Mouse (Mus musculus) liver, embryonic 15.5 days (tissue): ENCODE measurements around the gene Flywch2. TPM values are rescaled to one million over a fixed set of nuclear protein-coding genes. Genes with fewer than 3 reads are reported as not detected.

Experiments
- ATAC-seq: fragments of 200-750 bp; cut with Nextera tagmentation; 2 replicates; pipeline ENCODE4 v1.8.0; 2017; ENCODE audit warnings: moderate number of reproducible peaks, mild to moderate bottlenecking, moderate library complexity; ENCODE audit not compliant: insufficient read depth
- H3K27ac ChIP-seq: fragments of 300-500 bp; sonication (generic); replicated peaks from 2 replicates; pipeline ENCODE4 v1.5.1; 2015; ENCODE audit warnings: mild to moderate bottlenecking, inconsistent platforms
- H3K27me3 ChIP-seq: fragments of 300-500 bp; sonication (generic); 2 replicates; pipeline ENCODE4 v1.6.1; 2015; ENCODE audit warnings: mild to moderate bottlenecking, inconsistent platforms
- H3K36me3 ChIP-seq: fragments of 300-500 bp; sonication (generic); replicated peaks from 2 replicates; pipeline ENCODE4 v1.6.1; 2015; ENCODE audit warnings: moderate library complexity, mild to moderate bottlenecking, inconsistent platforms
- H3K4me1 ChIP-seq: fragments of 300-500 bp; sonication (generic); replicated peaks from 2 replicates; pipeline ENCODE4 v1.6.1; 2015; ENCODE audit warnings: inconsistent platforms
- H3K4me2 ChIP-seq: fragments of 300-500 bp; sonication (generic); 2 replicates; pipeline ENCODE4 v1.6.1; 2015; ENCODE audit warnings: moderate library complexity, mild to moderate bottlenecking, inconsistent platforms
- H3K4me3 ChIP-seq: fragments of 300-500 bp; sonication (generic); replicated peaks from 2 replicates; pipeline ENCODE4 v1.5.1; 2015; ENCODE audit warnings: mild to moderate bottlenecking, inconsistent platforms
- H3K9ac ChIP-seq: fragments of 300-500 bp; sonication (generic); 2 replicates; pipeline ENCODE4 v1.6.1; 2015; ENCODE audit warnings: moderate library complexity, mild to moderate bottlenecking, inconsistent platforms
- H3K9me3 ChIP-seq: fragments of 300-500 bp; sonication (generic); replicated peaks from 2 replicates; pipeline ENCODE4 v1.6.1; 2016; ENCODE audit warnings: inconsistent platforms
- WGBS: fragments of 180-500 bp; shearing (Covaris S2); methylation state at CpG from one replicate; pipeline ENCODE4 v1.1.7; 2015; ENCODE audit warnings: mixed read lengths; ENCODE audit not compliant: insufficient replicate concordance; 5-methylcytosine and 5-hydroxymethylcytosine counted together
- polyA plus RNA-seq: library from polyadenylated mRNA; unstranded; fragments of >200 nt; fragmentation: Nextera tagmentation; extraction: Ambion mirVana; gene quantifications from 2 replicates; pipeline ENCODE4 v1.2.1, GENCODE M21; 2015

Flywch2 gene
- polyA plus RNA-seq, 1 experiment from 2014 or later, result 0.94 TPM

- no peak for ATAC-seq
- peaks cover 4% of the 10 kb centered on the region; the same call in 1 of the 2 replicates for H3K4me1 ChIP-seq
- H3K4me3 ChIP-seq, result no peak overlapping the region
- no peak overlapping the region for H3K27ac ChIP-seq
- no peaks in the 10 kb centered on the region for H3K27me3 ChIP-seq
- peaks cover 26% of the 10 kb centered on the region for H3K9me3 ChIP-seq
- WGBS, result 95% methylated on average over 8 of the region's 8 CpGs
- H3K4me2 ChIP-seq, result no peak overlapping the region
- H3K9ac ChIP-seq, result no peak overlapping the region
- peaks cover 100% of the 10 kb centered on the region for H3K36me3 ChIP-seq
Measured at GRCm38 (mm10) chr17:23818579-23818978, 32.7 kb upstream of the Flywch2 start.

GRCm38 (mm10) chr17:23815641-23816040 is 29.8 kb upstream of the Flywch2 start:
- Histone ChIP-seq H3K4me3 (no peak overlapping the region), H3K4me1 (peaks cover 3% of the 10 kb centered on the region; the same call in 1 of the 2 replicates), H3K27ac (no peak overlapping the region), H3K4me2 (no peak overlapping the region), H3K27me3 (no peaks in the 10 kb centered on the region), H3K36me3 (peaks cover 98% of the 10 kb centered on the region), H3K9ac (no peak overlapping the region), H3K9me3 (peaks cover 26% of the 10 kb centered on the region)
- ATAC-seq, result 0 out of 2 replicates have a peak, but pooled peaks have one; percentile 21
- WGBS, result 96% methylated on average over 16 of the region's 16 CpGs

- ATAC-seq, result no peak
- H3K27ac ChIP-seq, result no peak overlapping the region
- H3K9me3 ChIP-seq, result no peaks in the 10 kb centered on the region
- WGBS, result 87% methylated on average over 3 of the region's 3 CpGs
- H3K4me1 ChIP-seq, result peaks cover 36% of the 10 kb centered on the region
- no peaks in the 10 kb centered on the region for H3K27me3 ChIP-seq
- no peak overlapping the region for H3K9ac ChIP-seq
- H3K4me3 ChIP-seq, result no peak overlapping the region
- no peak overlapping the region for H3K4me2 ChIP-seq
- H3K36me3 ChIP-seq, result peaks cover 64% of the 10 kb centered on the region
Measured at GRCm38 (mm10) chr17:23807918-23808317, 22.0 kb upstream of the Flywch2 start.

- no peaks in the 10 kb centered on the region for H3K9me3 ChIP-seq
- H3K4me2 ChIP-seq, result peak overlapping the region; percentile 13; the same call in 1 of the 2 replicates
- ATAC-seq, result no peak
- no peak overlapping the region for H3K4me3 ChIP-seq
- no peak overlapping the region for H3K27ac ChIP-seq
- 79% methylated on average over 25 of the region's 25 CpGs for WGBS
- peaks cover 53% of the 10 kb centered on the region for H3K36me3 ChIP-seq
- H3K4me1 ChIP-seq, result peaks cover 38% of the 10 kb centered on the region
- no peak overlapping the region for H3K9ac ChIP-seq
- no peaks in the 10 kb centered on the region for H3K27me3 ChIP-seq
Measured at GRCm38 (mm10) chr17:23806867-23807266, 21.0 kb upstream of the Flywch2 start.

GRCm38 (mm10) chr17:23804426-23805085 is 18.7 kb upstream of the Flywch2 start:
- no peak for ATAC-seq
- Histone ChIP-seq H3K4me2 (peak overlapping the region; percentile 83), H3K4me1 (peaks cover 42% of the 10 kb centered on the region), H3K4me3 (peak overlapping the region; percentile 97), H3K9ac (peak overlapping the region; percentile 99), H3K36me3 (peaks cover 30% of the 10 kb centered on the region), H3K9me3 (no peaks in the 10 kb centered on the region), H3K27me3 (no peaks in the 10 kb centered on the region), H3K27ac (peak overlapping the region; percentile 96)
- WGBS, result under 1% methylated on average over 8 of the region's 8 CpGs

GRCm38 (mm10) chr17:23803366-23804041 is 17.6 kb upstream of the Flywch2 start:
- peaks cover 42% of the 10 kb centered on the region for H3K4me1 ChIP-seq
- peak overlapping the region; percentile 97 for H3K4me3 ChIP-seq
- peak overlapping the region; percentile 83 for H3K4me2 ChIP-seq
- H3K36me3 ChIP-seq, result peaks cover 19% of the 10 kb centered on the region
- ATAC-seq, result peak; percentile 73
- no peaks in the 10 kb centered on the region for H3K9me3 ChIP-seq
- H3K9ac ChIP-seq, result peak overlapping the region; percentile 99
- H3K27ac ChIP-seq, result peak overlapping the region; percentile 96
- under 1% methylated on average over 61 of the region's 83 CpGs for WGBS
- H3K27me3 ChIP-seq, result no peaks in the 10 kb centered on the region

- H3K4me3 ChIP-seq, result peak overlapping the region; percentile 97
- peak; percentile 98 for ATAC-seq
- peak overlapping the region; percentile 99 for H3K9ac ChIP-seq
- H3K36me3 ChIP-seq, result peaks cover 13% of the 10 kb centered on the region
- H3K27me3 ChIP-seq, result no peaks in the 10 kb centered on the region
- WGBS, result under 1% methylated on average over 60 of the region's 60 CpGs
- peak overlapping the region; percentile 96 for H3K27ac ChIP-seq
- H3K9me3 ChIP-seq, result no peaks in the 10 kb centered on the region
- H3K4me2 ChIP-seq, result peak overlapping the region; percentile 83
- H3K4me1 ChIP-seq, result peaks cover 42% of the 10 kb centered on the region
Measured at GRCm38 (mm10) chr17:23802746-23803365, 17.0 kb upstream of the Flywch2 start.

- Histone ChIP-seq H3K36me3 (peaks cover under 1% of the 10 kb centered on the region), H3K4me3 (no peak overlapping the region), H3K27ac (no peak overlapping the region), H3K9ac (no peak overlapping the region), H3K4me2 (peak overlapping the region; percentile 83), H3K9me3 (no peaks in the 10 kb centered on the region), H3K27me3 (no peaks in the 10 kb centered on the region), H3K4me1 (peaks cover 31% of the 10 kb centered on the region)
- WGBS, result 84% methylated on average over 10 of the region's 10 CpGs
- ATAC-seq, result no peak
Measured at GRCm38 (mm10) chr17:23801627-23802026, 15.7 kb upstream of the Flywch2 start.

GRCm38 (mm10) chr17:23797316-23797715 is 11.4 kb upstream of the Flywch2 start:
- H3K27ac ChIP-seq, result no peak overlapping the region
- H3K9me3 ChIP-seq, result no peaks in the 10 kb centered on the region
- no peak for ATAC-seq
- H3K36me3 ChIP-seq, result no peaks in the 10 kb centered on the region
- no peak overlapping the region for H3K4me2 ChIP-seq
- no peaks in the 10 kb centered on the region for H3K27me3 ChIP-seq
- no peak overlapping the region for H3K4me3 ChIP-seq
- H3K4me1 ChIP-seq, result peaks cover 12% of the 10 kb centered on the region; the same call in 1 of the 2 replicates
- 29% methylated on average over 7 of the region's 7 CpGs for whole genome bisulfite sequencing
- no peak overlapping the region for H3K9ac ChIP-seq

- no peak for ATAC-seq
- Histone ChIP-seq H3K9me3 (no peaks in the 10 kb centered on the region), H3K4me1 (peaks cover 23% of the 10 kb centered on the region), H3K9ac (no peak overlapping the region), H3K27me3 (no peaks in the 10 kb centered on the region), H3K36me3 (no peaks in the 10 kb centered on the region), H3K4me2 (no peak overlapping the region), H3K27ac (no peak overlapping the region), H3K4me3 (no peak overlapping the region)
- WGBS, result 83% methylated on average over 8 of the region's 8 CpGs
Measured at GRCm38 (mm10) chr17:23795323-23795722, 9.4 kb upstream of the Flywch2 start.

- peak overlapping the region; percentile 65 for H3K9ac ChIP-seq
- ATAC-seq, result no peak
Measured at GRCm38 (mm10) chr17:23791079-23791357, 5.1 kb upstream of the Flywch2 start.

More at GRCm38 (mm10) chr17:23791079-23791357, 5.1 kb upstream of the Flywch2 start:
- Histone ChIP-seq H3K9me3 (no peaks in the 10 kb centered on the region), H3K4me3 (peak overlapping the region; percentile 60), H3K27ac (peak overlapping the region; percentile 39; the same call in 1 of the 2 replicates), H3K4me1 (peaks cover 38% of the 10 kb centered on the region), H3K27me3 (no peaks in the 10 kb centered on the region), H3K36me3 (no peaks in the 10 kb centered on the region), H3K4me2 (peak overlapping the region; percentile 87)
- WGBS, result 37% methylated on average over 2 of the region's 2 CpGs
